Mouse (Mus musculus): ENCODE measurements around the gene Gpc3.
A peak's percentile ranks its signal among the peaks of the same experiment; 100 is the strongest.

The Gpc3 gene

DNA sequence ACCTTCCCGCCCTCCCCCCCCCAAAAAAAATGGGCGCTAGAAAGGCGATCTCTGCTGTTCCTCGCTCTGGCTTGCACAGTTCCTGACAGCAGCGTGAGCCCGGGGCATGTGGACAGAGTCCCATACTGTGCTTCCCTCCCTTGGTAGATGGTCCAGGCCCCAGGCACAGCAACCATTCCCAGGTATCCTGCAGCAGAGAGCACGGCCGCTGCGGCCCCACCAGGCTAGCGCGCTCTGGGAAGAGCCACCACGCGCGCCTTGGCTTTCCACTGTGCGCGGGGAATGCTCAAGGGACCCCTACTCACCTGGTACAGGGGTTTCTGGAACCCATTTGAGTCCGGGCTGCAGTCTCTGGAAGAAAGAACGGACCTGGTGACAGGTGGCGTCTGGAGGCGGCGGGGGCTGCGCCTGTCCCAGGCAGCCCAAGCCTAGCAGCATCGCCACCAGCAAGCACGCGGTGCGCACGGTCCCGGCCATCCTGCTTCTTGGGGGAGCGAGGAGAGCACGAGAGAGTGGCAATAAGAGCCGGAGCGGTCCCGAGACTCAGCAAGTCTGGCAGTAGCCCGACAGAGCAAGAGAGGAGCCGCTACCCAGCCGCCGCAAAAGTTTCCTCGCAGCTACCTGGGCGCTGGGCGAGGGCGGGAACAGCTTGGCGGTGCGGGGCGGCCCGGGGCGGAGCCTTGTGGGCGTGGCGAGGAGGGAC lies at the start of gene Gpc3:
TSS of gene Gpc3 (minus strand) at position 623 of the 703 bp plus-strand sequence.
- peak; percentile 89 to 91 for DNase-seq

DNA sequence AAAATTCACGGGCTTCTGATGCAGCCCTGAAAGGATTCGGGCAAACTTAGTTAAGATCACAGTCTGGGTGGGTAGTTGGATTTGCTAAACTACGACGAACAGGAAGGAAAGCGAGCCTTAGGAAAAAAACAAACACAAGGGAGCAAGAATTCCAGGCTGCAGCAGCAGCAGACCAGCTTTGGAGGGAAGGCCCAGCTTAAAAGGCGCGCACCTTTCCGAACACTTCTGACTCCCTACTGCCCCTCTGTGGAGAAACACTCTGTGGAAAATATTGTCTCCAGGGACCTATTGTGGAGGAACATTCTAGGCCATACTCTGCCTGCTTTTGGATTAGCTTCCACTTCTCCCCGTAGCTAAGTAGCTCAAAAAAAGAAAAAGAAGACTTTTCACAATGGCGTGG lies 38.2 kb upstream of the Gpc3 start:
- DNase-seq: peak; percentile 47 to 67

DNA sequence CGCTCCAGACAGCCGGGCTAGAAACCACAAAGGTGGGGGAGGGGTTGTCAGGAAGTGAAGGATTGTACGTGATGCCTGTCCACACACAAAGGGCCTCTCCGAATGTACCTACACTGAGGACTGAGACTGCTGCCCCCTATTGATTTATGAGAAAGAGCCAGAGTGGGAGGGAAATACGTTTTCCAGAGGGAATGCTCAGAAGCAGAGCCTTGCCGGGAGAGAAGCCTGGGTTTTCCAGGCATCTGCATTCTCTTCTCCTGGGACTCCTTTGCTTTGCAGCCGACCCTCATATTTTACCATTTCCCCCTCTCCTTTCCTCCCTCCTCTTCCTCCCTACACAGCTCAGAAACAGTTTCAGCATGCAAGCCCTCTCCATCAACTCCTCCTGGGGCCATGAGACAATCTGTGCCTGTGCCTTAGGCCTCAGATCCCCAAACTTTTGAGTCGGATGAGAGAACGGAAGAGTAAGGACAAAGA lies 37.8 kb upstream of the Gpc3 start:
- peak; percentile 25 to 31 for DNase-seq

- peak; percentile 14 to 51 for DNase-seq
These were observed 35.4 kb upstream of the Gpc3 start for GRCm38 (mm10) chrX:52648910-52649785.

GRCm38 (mm10) chrX:52644393-52644792 lies 30.6 kb upstream of the Gpc3 start:
- DNase-seq: no peak

DNA sequence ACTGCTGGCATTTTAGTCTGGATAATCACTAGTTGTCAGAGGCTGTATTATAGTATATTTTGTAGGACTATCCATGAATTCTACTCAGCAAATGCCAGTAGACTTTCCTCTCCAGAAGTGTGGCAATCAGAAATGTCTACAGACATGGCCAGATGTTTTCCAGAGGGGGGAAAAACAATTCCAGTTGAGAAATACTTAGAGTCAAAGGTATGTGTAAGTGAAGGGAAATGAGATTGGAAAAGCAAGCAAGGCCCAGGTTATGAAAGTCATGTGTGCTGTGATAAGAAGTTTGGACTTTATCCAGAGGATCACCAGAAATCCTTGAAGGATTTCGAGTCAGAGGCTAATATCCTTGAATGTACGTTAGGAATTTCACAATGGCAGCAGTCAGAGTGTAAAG lies 29.6 kb upstream of the Gpc3 start:
- no peak for DNase-seq

DNA sequence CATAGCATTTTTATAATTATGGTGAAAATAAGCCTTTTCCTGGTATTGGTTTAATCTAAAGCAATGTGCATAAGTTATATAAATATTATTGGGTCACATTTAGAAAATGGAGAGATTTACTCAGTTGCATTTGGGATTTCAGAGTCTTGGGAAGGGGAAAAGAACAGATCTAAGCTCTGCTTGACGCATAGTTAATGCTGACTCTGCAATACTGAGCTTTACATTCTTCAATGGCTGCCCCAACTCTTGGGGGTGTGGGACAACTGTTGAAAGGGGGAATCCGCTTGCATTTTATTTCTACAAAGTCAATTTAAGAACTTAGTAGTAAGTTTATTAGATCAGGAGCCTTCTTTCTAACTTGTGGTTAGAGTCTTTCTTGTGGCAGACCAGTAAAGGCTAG lies 28.4 kb upstream of the Gpc3 start:
- DNase-seq: no peak

GRCm38 (mm10) chrX:52637419-52637818 lies 23.7 kb upstream of the Gpc3 start:
- DNase-seq: no peak

DNA sequence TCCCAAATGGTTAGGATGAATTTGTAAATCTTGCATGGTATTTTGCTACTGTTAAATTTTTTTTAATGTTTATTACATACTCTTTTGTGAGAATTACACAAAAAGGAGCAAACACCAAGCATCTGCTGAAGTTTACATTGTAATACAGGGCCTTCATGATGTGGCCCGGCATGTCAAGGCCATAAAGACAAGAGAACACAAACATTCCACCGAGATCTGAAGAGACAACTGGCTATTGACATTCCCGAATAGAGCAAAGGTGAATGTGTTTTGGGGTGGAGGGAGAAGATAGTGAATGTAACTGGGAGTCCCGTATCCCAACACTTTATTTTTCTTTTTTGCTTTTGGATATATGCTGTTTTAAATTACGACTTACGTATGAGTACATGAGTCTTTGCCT lies 20.2 kb upstream of the Gpc3 start:
- DNase-seq: no peak

GRCm38 (mm10) chrX:52632688-52633324 lies 19.1 kb upstream of the Gpc3 start:
- no peak for DNase-seq

GRCm38 (mm10) chrX:52626963-52627716 lies 13.4 kb upstream of the Gpc3 start:
- DNase-seq: no peak

GRCm38 (mm10) chrX:52617813-52618212 lies 4.1 kb upstream of the Gpc3 start:
- DNase-seq: peak in 1 of 2 experiments; percentile 35

DNA sequence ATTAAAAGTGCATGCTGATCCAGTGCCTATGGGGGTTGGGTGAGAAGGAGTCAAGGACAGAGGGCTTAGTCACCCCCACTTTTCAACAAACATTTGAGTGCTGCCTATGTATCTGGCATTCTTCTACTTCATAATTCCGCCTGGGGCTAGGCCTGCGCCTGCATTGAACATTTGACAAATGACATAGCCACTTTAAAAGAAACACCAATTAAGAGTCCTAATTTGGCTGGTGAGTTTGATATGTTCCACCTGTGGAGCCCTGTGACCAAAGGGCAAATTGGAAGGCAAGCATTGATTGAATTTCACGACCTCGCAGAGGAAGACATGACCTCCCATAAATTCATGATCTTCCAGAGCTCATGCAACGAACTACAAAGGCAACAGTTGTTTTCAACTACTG lies 2.4 kb upstream of the Gpc3 start:
- DNase-seq: no peak

GRCm38 (mm10) chrX:52614031-52614381 lies 256 bp upstream of the Gpc3 start:
- peak; percentile 70 to 80 for DNase-seq

GRCm38 (mm10) chrX:52612806-52613205 lies 944 bp downstream of the Gpc3 start:
- peak in 1 of 2 experiments; percentile 33 for DNase-seq

GRCm38 (mm10) chrX:52611987-52612670 lies 1.6 kb downstream of the Gpc3 start:
- peak; percentile 41 to 57 for DNase-seq

GRCm38 (mm10) chrX:52611541-52611940 lies 2.2 kb downstream of the Gpc3 start:
- peak; percentile 37 to 43 for DNase-seq

GRCm38 (mm10) chrX:52603143-52603542 lies 10.6 kb downstream of the Gpc3 start:
- no peak for DNase-seq

- DNase-seq: peak; percentile 38
These were observed 14.5 kb downstream of the Gpc3 start for GRCm38 (mm10) chrX:52599246-52599645.

GRCm38 (mm10) chrX:52587671-52588070 lies 26.1 kb downstream of the Gpc3 start:
- DNase-seq: no peak

DNA sequence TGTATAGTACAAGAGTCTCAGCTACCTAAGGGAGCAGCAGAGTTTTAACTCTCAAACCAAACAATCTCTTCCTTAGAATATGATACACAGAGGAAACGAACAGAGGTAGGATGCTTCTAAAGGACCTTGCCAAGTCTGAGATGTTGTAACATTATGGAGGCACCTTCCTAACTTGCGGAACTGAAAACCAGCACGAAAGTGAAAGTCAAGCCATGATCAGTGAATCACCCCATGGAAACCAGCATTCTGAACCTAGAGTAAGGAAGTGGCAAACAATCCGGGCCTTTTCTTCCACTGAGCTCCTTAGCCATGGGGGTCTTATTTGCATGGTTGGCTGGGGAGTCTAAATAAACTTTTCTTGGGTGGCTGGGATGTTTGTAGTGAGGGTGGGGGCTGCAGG lies 53.8 kb downstream of the Gpc3 start:
- no peak for DNase-seq

DNA sequence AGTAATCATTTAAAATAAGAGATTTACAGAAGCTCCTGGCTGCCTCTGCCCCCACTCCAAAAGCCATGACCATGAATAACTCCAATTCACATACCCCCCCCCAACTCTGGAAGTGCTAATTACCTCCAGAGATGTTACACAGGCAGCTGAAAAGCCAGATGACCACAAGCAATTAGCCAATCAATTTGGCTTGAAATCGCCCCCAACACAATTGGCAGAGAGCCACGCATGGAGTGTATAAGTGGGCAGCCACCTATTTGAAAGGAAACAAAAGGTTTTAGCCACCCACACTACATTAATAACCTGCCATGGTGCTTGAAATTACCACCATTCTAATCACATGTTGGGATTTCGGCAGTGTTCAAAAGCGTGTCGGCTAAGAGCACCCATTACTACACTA lies 55.2 kb downstream of the Gpc3 start:
- no peak for DNase-seq
